Mouse (Mus musculus): Measurements from ENCODE around the gene Ctse. TPM values are rescaled to one million over a fixed set of nuclear protein-coding genes. Genes with fewer than 3 reads are reported as not detected.

Gene Ctse
- polyA plus RNA-seq, 1 experiment from 2014 or later, result not detected

DNA sequence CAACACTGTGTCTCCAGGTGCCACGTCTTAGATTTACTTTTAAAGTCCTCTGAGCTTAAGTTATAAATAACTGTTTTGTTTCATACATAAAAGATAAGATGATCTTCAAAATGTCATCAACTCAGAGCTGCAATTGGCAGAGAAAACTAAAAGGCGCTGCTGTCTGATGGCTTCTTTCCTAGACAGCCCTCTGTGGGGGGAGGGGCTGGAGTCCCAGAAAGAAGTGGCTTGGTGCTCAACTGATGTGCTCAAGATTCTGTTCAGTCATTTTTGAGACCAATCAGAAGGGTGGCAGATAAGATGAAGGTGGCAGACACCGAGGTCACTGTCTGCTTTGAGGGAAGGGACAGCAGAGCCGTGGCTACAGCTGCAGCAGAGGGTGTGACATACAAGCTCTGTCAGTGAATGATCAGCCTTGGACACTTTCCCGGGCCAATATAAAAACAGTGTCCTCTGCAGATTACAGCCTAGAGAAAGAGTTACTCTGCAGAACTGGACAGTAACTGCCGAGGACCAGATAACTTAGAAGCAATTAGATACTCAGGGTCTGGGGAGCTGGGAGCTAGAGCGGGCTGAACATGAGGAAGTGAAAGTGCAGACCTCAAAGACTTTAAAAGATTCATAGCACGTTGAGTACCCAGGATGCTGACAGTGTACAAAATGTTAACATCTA is 64.1 kb downstream of the Ctse start:
- Histone ChIP-seq H3K4me1 (ENCODE audit: control insufficient read depth, insufficient read depth, low read depth, low read length) (no peaks in the 10 kb centered on the region), H3K27me3 (replicated peaks; ENCODE audit: control insufficient read depth, insufficient read depth, low read length) (no peaks in the 10 kb centered on the region), H3K4me2 (ENCODE audit: low read length) (no peak overlapping the region), H3K4me3 (ENCODE audit: low read length) (no peak overlapping the region), H3K9ac (ENCODE audit: low read depth, low read length) (no peak overlapping the region), H3K36me3 (ENCODE audit: control insufficient read depth, insufficient read depth, low read length) (no peaks in the 10 kb centered on the region), H3K27ac (ENCODE audit: low read depth, low read length) (no peak overlapping the region), H3K9me3 (ENCODE audit: control insufficient read depth, low read length) (no peaks in the 10 kb centered on the region)
- 85% methylated on average over 8 of the region's 8 CpGs for WGBS
- no peak for ATAC-seq

DNA sequence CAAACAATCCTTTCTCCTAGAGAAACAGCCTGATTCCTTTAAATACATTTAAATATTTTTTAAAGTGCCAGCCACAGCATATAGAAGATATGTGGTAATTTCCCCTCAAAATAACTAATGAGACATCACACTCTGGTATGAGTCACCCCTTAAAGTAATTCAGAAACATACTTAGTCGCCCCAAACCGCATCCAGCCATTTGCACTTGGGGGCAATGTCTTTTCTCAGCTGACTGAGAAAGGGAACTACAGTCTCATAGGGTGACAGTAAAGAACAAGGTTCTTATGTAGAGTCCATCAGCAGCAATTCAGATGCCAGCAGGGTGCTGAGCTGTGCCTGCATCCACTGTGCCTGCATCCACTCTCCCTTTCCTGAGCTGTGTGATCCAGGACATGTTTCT is 65.4 kb downstream of the Ctse start:
- no peaks in the 10 kb centered on the region for H3K36me3 ChIP-seq (ENCODE audit: control insufficient read depth, insufficient read depth, low read length)
- no peaks in the 10 kb centered on the region for H3K4me1 ChIP-seq (ENCODE audit: control insufficient read depth, insufficient read depth, low read depth, low read length)
- H3K27me3 ChIP-seq (replicated peaks; ENCODE audit: control insufficient read depth, insufficient read depth, low read length), result no peaks in the 10 kb centered on the region
- no peaks in the 10 kb centered on the region for H3K9me3 ChIP-seq (ENCODE audit: control insufficient read depth, low read length)
- no peak for ATAC-seq
- WGBS, result 91% methylated on average over 2 of the region's 2 CpGs
- H3K9ac ChIP-seq (ENCODE audit: low read depth, low read length), result no peak overlapping the region
- no peak overlapping the region for H3K4me3 ChIP-seq (ENCODE audit: low read length)
- no peak overlapping the region for H3K27ac ChIP-seq (ENCODE audit: low read depth, low read length)
- H3K4me2 ChIP-seq (ENCODE audit: low read length), result no peak overlapping the region

DNA sequence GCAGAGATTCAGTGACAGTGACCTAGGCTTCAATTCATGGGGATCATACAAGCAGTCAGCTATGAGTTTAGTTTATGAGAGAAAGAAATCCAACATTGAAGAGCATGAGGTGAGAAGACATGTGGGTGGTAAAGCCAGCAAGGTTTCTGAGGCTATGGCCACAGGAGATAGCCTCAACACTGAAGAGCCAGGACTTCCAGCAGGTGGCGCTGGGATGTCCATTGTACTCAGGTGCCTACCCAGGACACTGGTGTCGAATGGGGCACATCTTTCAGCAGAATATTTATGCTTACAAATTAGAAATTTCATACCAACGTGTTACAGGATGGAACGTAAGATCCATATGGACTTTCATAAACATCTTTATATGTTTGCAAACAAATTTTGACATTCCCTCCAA is 70.2 kb downstream of the Ctse start:
- H3K4me3 ChIP-seq (ENCODE audit: low read length), result no peak overlapping the region
- no peak for ATAC-seq
- no peak overlapping the region for H3K9ac ChIP-seq (ENCODE audit: low read depth, low read length)
- H3K27me3 ChIP-seq (replicated peaks; ENCODE audit: control insufficient read depth, insufficient read depth, low read length), result no peaks in the 10 kb centered on the region
- H3K36me3 ChIP-seq (ENCODE audit: control insufficient read depth, insufficient read depth, low read length), result no peaks in the 10 kb centered on the region
- H3K27ac ChIP-seq (ENCODE audit: low read depth, low read length), result no peak overlapping the region
- 29% methylated on average over 4 of the region's 4 CpGs for WGBS
- no peaks in the 10 kb centered on the region for H3K9me3 ChIP-seq (ENCODE audit: control insufficient read depth, low read length)
- H3K4me2 ChIP-seq (ENCODE audit: low read length), result no peak overlapping the region
- no peaks in the 10 kb centered on the region for H3K4me1 ChIP-seq (ENCODE audit: control insufficient read depth, insufficient read depth, low read depth, low read length)

DNA sequence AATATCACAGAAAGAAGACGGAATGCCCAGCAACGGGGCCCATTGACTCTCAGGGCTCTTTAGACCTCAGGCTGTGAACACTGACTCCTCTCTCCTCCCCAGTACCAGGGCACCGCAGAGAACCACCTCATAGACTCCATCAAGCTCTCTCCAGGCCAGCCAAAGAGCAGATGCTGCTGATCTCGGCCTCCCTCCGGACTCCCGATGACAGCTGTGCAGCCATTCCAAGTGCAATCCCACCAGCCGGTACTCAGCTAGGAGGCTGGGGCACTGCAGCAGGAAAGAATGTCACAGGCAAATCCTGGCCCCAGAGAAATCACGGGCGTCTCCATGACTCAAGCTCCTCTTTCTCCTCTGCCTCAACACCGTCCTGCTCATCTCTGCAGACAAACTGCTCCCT is 73.4 kb downstream of the Ctse start:
- 76% methylated on average over 9 of the region's 10 CpGs for WGBS

DNA sequence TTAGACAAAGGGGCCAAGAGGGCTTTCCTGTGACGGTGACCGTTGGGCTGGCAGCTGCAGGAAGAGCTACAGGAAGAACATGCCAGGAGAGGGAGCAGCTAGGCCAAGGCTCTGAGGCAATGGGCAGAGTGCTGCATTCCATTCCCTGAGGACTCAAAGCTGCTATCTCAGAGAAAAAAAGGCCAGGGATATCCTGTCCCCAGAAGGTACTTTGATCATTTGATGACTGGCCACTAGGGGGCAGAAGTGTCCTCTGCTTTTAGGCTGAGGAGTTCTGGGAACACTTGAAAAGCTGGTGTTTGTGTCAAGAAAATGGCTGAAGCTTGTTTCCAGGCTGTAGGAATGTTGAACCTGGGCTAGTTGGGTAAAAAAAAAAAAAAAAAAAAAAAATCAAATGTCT is 74.3 kb downstream of the Ctse start:
- H3K4me2 ChIP-seq (ENCODE audit: low read length), result no peak overlapping the region
- H3K4me3 ChIP-seq (ENCODE audit: low read length), result no peak overlapping the region
- WGBS, result 42% methylated on average over 2 of the region's 2 CpGs
- H3K9ac ChIP-seq (ENCODE audit: low read depth, low read length), result no peak overlapping the region
- H3K9me3 ChIP-seq (ENCODE audit: control insufficient read depth, low read length), result no peaks in the 10 kb centered on the region
- no peak overlapping the region for H3K27ac ChIP-seq (ENCODE audit: low read depth, low read length)
- ATAC-seq, result peak; percentile 75
- no peaks in the 10 kb centered on the region for H3K27me3 ChIP-seq (replicated peaks; ENCODE audit: control insufficient read depth, insufficient read depth, low read length)
- no peaks in the 10 kb centered on the region for H3K36me3 ChIP-seq (ENCODE audit: control insufficient read depth, insufficient read depth, low read length)
- no peaks in the 10 kb centered on the region for H3K4me1 ChIP-seq (ENCODE audit: control insufficient read depth, insufficient read depth, low read depth, low read length)

More for the DNA sequence above, 73.4 kb downstream of the Ctse start:
- H3K36me3 ChIP-seq (ENCODE audit: control insufficient read depth, insufficient read depth, low read length), result no peaks in the 10 kb centered on the region
- H3K9me3 ChIP-seq (ENCODE audit: control insufficient read depth, low read length), result no peaks in the 10 kb centered on the region
- ATAC-seq, result no peak
- no peaks in the 10 kb centered on the region for H3K4me1 ChIP-seq (ENCODE audit: control insufficient read depth, insufficient read depth, low read depth, low read length)
- no peak overlapping the region; the same call in 1 of the 2 replicates for H3K9ac ChIP-seq (ENCODE audit: low read depth, low read length)
- no peaks in the 10 kb centered on the region for H3K27me3 ChIP-seq (replicated peaks; ENCODE audit: control insufficient read depth, insufficient read depth, low read length)
- H3K4me3 ChIP-seq (ENCODE audit: low read length), result no peak overlapping the region
- no peak overlapping the region for H3K27ac ChIP-seq (ENCODE audit: low read depth, low read length)
- H3K4me2 ChIP-seq (ENCODE audit: low read length), result no peak overlapping the region

DNA sequence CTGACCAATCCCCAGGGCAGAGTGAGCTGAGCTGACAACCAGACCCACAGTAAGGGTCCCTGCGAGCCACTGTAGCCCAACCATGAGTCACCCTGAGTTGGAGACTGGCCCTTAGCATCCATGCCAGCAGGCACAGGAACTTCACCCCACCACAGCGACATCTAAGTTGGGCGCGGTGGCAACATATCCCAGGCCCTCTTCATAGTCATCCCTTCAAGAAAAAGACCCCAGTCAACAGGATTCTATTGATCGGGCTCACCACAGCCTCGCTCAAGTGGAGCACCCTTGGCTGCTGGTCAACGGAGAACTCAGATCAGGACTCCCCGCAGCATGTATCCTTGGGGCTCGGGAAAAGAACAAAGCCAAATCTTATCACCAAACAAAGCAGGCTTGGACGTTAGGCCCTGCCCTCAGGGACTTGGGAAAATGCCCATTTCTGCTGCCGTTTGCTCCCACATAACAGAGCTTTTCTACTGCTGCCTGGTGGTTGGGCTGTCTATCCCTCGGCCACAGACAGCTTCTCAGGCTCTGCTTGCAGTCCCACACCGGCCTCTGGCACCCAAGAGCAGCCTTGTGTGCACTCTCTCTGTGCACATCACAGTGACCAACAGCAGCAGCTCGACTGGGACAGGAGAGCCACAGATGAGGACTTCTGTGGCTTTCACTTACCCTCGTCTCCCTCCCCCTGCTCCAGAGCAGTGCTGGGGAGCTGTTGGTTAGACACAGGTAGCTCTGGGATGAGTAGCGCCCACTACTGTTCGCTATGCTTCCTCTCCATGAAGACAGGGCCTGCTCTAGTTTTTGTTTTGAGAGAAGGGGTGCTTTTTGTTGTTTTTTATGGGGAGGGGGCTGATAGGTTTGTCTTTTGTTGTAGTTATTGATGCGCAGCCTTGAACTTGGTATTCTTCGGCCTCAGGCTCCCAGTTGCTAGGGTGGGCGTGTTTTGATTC is 76.6 kb downstream of the Ctse start:
- no peak overlapping the region for H3K27ac ChIP-seq (ENCODE audit: low read depth, low read length)
- WGBS, result 66% methylated on average over 20 of the region's 20 CpGs
- ATAC-seq, result no peak

DNA sequence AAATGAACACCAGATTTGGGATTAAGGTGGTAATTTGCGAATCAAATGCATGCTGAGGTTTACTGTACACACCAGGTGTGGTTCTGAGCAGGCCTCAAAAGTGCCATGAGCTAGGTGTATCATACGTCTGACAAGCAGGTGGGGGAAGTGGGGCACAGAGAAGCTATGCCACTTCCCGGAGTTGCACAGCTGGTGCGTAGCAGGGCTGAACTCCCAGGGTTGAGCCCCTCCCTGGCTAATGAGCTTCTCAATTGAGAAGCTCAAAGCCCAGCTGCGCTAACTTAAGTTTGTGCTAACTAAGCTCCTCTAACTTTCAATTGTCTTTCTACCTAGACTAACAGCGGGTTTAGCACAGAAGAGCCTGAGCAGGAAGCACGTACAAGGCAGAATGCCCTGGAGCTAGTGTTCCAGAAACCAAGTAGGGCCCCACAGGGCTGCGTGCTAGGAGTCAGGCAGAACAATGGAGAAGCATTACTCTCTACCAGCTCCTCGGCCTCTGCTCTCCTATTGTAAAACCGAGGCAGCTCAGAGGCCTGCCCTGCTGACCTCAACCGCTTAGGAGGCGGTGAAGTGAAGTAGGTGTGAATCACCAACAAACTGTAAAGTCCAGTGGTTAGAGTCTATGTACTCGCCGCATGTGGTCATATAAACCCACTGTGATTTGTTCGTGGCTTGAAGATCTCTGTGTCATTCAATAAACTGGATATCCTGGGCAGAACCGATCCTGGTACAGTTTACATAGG is 81.0 kb downstream of the Ctse start:
- Histone ChIP-seq H3K27me3 (replicated peaks; ENCODE audit: control insufficient read depth, insufficient read depth, low read length) (no peaks in the 10 kb centered on the region), H3K9me3 (ENCODE audit: control insufficient read depth, low read length) (no peaks in the 10 kb centered on the region), H3K4me2 (ENCODE audit: low read length) (no peak overlapping the region), H3K36me3 (ENCODE audit: control insufficient read depth, insufficient read depth, low read length) (no peaks in the 10 kb centered on the region), H3K27ac (ENCODE audit: low read depth, low read length) (no peak overlapping the region), H3K4me1 (ENCODE audit: control insufficient read depth, insufficient read depth, low read depth, low read length) (no peaks in the 10 kb centered on the region), H3K4me3 (ENCODE audit: low read length) (no peak overlapping the region), H3K9ac (ENCODE audit: low read depth, low read length) (no peak overlapping the region)
- no peak for ATAC-seq
- WGBS, result 58% methylated on average over 16 of the region's 16 CpGs

More for the DNA sequence above, 76.6 kb downstream of the Ctse start:
- H3K27me3 ChIP-seq (replicated peaks; ENCODE audit: control insufficient read depth, insufficient read depth, low read length), result no peaks in the 10 kb centered on the region
- H3K4me1 ChIP-seq (ENCODE audit: control insufficient read depth, insufficient read depth, low read depth, low read length), result no peaks in the 10 kb centered on the region
- H3K9me3 ChIP-seq (ENCODE audit: control insufficient read depth, low read length), result no peaks in the 10 kb centered on the region
- H3K9ac ChIP-seq (ENCODE audit: low read depth, low read length), result no peak overlapping the region
- H3K36me3 ChIP-seq (ENCODE audit: control insufficient read depth, insufficient read depth, low read length), result no peaks in the 10 kb centered on the region
- H3K4me3 ChIP-seq (ENCODE audit: low read length), result no peak overlapping the region
- no peak overlapping the region for H3K4me2 ChIP-seq (ENCODE audit: low read length)

DNA sequence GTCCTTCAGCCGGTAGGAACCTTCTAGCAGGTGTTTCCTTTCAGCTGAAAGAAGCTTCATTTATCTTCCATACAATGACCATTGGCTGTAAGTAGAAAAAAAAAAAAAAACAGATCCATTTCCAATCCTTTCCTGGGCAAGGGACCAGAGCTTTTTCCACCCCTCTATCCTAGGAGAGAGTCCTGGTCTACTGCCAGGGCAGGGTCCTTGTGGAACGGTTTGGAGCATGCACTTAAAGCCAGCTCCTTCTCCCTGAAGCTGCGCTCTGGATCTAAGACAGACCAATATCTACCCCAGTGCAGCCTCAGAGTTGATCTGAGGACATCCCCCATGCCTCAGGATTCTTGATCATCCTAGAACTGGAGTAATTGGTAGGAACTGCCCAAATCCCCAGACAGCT is 83.9 kb downstream of the Ctse start:
- Histone ChIP-seq H3K9me3 (ENCODE audit: control insufficient read depth, low read length) (no peaks in the 10 kb centered on the region), H3K4me1 (ENCODE audit: control insufficient read depth, insufficient read depth, low read depth, low read length) (no peaks in the 10 kb centered on the region), H3K9ac (ENCODE audit: low read depth, low read length) (no peak overlapping the region), H3K4me3 (ENCODE audit: low read length) (no peak overlapping the region), H3K36me3 (ENCODE audit: control insufficient read depth, insufficient read depth, low read length) (no peaks in the 10 kb centered on the region), H3K4me2 (ENCODE audit: low read length) (no peak overlapping the region), H3K27me3 (replicated peaks; ENCODE audit: control insufficient read depth, insufficient read depth, low read length) (no peaks in the 10 kb centered on the region), H3K27ac (ENCODE audit: low read depth, low read length) (no peak overlapping the region)
- ATAC-seq, result no peak
- 91% methylated on average over 3 of the region's 3 CpGs for WGBS

DNA sequence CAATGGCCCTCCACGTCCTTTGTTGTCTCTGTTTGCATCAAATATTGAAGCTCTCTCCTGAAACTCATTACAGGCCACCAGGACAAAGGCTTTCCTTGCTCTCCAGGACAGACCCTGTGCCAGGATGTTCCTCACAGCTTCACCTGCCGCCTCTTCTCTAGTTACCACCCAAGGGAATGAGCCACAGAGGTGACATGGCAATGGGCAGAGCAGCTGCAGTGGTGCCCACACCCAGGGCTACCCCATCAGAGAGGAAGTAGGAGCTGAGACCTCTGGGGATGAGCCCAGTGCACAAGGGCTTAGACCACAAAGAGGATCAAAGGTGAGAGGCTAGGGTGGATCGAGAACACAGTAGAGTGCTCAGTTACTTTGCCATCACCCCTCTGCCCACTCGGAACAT is 85.4 kb downstream of the Ctse start:
- H3K27ac ChIP-seq (ENCODE audit: low read depth, low read length), result no peak overlapping the region
- H3K4me3 ChIP-seq (ENCODE audit: low read length), result no peak overlapping the region
- no peak for ATAC-seq
- H3K4me1 ChIP-seq (ENCODE audit: control insufficient read depth, insufficient read depth, low read depth, low read length), result no peaks in the 10 kb centered on the region
- H3K9me3 ChIP-seq (ENCODE audit: control insufficient read depth, low read length), result no peaks in the 10 kb centered on the region
- no peaks in the 10 kb centered on the region for H3K36me3 ChIP-seq (ENCODE audit: control insufficient read depth, insufficient read depth, low read length)
- H3K27me3 ChIP-seq (replicated peaks; ENCODE audit: control insufficient read depth, insufficient read depth, low read length), result no peaks in the 10 kb centered on the region
- no peak overlapping the region for H3K4me2 ChIP-seq (ENCODE audit: low read length)
- H3K9ac ChIP-seq (ENCODE audit: low read depth, low read length), result no peak overlapping the region
- WGBS, result 63% methylated on average over 4 of the region's 4 CpGs

Data from hindbrain, embryonic 16.5 days (tissue).